Mouse (Mus musculus): ENCODE measurements around the gene Tuba1c. TPM values are rescaled to one million over a fixed set of nuclear protein-coding genes. Genes with fewer than 3 reads are reported as not detected.

Tuba1c gene
- polyA plus RNA-seq, 1 experiment from 2014 or later: 79.3 TPM

GRCm38 (mm10) chr15:99079804-99080203 is 50.1 kb downstream of the Tuba1c start:
- no peak overlapping the region for H3K4me2 ChIP-seq (replicated peaks)
- WGBS: 89% methylated on average over 3 of the region's 3 CpGs
- peaks cover 53% of the 10 kb centered on the region for H3K36me3 ChIP-seq
- H3K27me3 ChIP-seq: peaks cover 16% of the 10 kb centered on the region
- H3K27ac ChIP-seq (replicated peaks): no peak overlapping the region
- no peaks in the 10 kb centered on the region for H3K9me3 ChIP-seq
- no peak for ATAC-seq (ENCODE audit: low FRiP score, low read depth)
- H3K4me1 ChIP-seq: peaks cover 28% of the 10 kb centered on the region
- H3K4me3 ChIP-seq: no peak overlapping the region
- H3K9ac ChIP-seq (replicated peaks): no peak overlapping the region

- no peak overlapping the region for H3K9ac ChIP-seq (replicated peaks)
- H3K4me2 ChIP-seq (replicated peaks): no peak overlapping the region
- 93% methylated on average over 12 of the region's 12 CpGs for WGBS
- H3K4me1 ChIP-seq: peaks cover 11% of the 10 kb centered on the region
- H3K9me3 ChIP-seq: no peaks in the 10 kb centered on the region
- H3K4me3 ChIP-seq: no peak overlapping the region
- no peak for ATAC-seq (ENCODE audit: low FRiP score, low read depth)
- no peak overlapping the region for H3K27ac ChIP-seq (replicated peaks)
- H3K36me3 ChIP-seq: peaks cover 49% of the 10 kb centered on the region
- peaks cover 41% of the 10 kb centered on the region for H3K27me3 ChIP-seq
These were observed 52.6 kb downstream of the Tuba1c start for GRCm38 (mm10) chr15:99082322-99082721.

- H3K36me3 ChIP-seq: peaks cover 43% of the 10 kb centered on the region
- no peak overlapping the region for H3K27ac ChIP-seq (replicated peaks)
- H3K4me1 ChIP-seq: peaks cover 11% of the 10 kb centered on the region
- 96% methylated on average over 16 of the region's 16 CpGs for WGBS
- ATAC-seq (ENCODE audit: low FRiP score, low read depth): no peak
- no peak overlapping the region for H3K9ac ChIP-seq (replicated peaks)
- H3K4me2 ChIP-seq (replicated peaks): no peak overlapping the region
- peaks cover 46% of the 10 kb centered on the region for H3K27me3 ChIP-seq
- no peak overlapping the region for H3K4me3 ChIP-seq
- no peaks in the 10 kb centered on the region for H3K9me3 ChIP-seq
These were observed 53.1 kb downstream of the Tuba1c start for GRCm38 (mm10) chr15:99082840-99083239.

GRCm38 (mm10) chr15:99083258-99083657 is 53.6 kb downstream of the Tuba1c start:
- Histone ChIP-seq H3K36me3 (peaks cover 39% of the 10 kb centered on the region), H3K27me3 (peaks cover 50% of the 10 kb centered on the region), H3K9me3 (no peaks in the 10 kb centered on the region), H3K4me3 (no peak overlapping the region), H3K4me2 (replicated peaks) (no peak overlapping the region), H3K27ac (replicated peaks) (no peak overlapping the region), H3K9ac (replicated peaks) (no peak overlapping the region), H3K4me1 (peaks cover 12% of the 10 kb centered on the region)
- no peak for ATAC-seq (ENCODE audit: low FRiP score, low read depth)
- WGBS: 71% methylated on average over 9 of the region's 9 CpGs

- Histone ChIP-seq H3K9me3 (no peaks in the 10 kb centered on the region), H3K36me3 (peaks cover 34% of the 10 kb centered on the region), H3K9ac (replicated peaks) (0 out of 2 replicates have a peak overlapping the region, but pooled peaks have one; percentile 28), H3K4me1 (peaks cover 14% of the 10 kb centered on the region), H3K27me3 (peaks cover 58% of the 10 kb centered on the region), H3K4me3 (no peak overlapping the region), H3K27ac (replicated peaks) (no peak overlapping the region), H3K4me2 (replicated peaks) (peak overlapping the region; percentile 22)
- WGBS: 6% methylated on average over 11 of the region's 11 CpGs
- ATAC-seq (ENCODE audit: low FRiP score, low read depth): no peak
These were observed 54.3 kb downstream of the Tuba1c start for GRCm38 (mm10) chr15:99083867-99084557.

GRCm38 (mm10) chr15:99084618-99085017 is 54.9 kb downstream of the Tuba1c start:
- Histone ChIP-seq H3K4me1 (peaks cover 19% of the 10 kb centered on the region), H3K4me2 (replicated peaks) (peak overlapping the region; percentile 49), H3K9ac (replicated peaks) (0 out of 2 replicates have a peak overlapping the region, but pooled peaks have one; percentile 28), H3K27me3 (peaks cover 64% of the 10 kb centered on the region), H3K4me3 (no peak overlapping the region), H3K9me3 (no peaks in the 10 kb centered on the region), H3K36me3 (peaks cover 34% of the 10 kb centered on the region), H3K27ac (replicated peaks) (no peak overlapping the region)
- WGBS: 9% methylated on average over 19 of the region's 19 CpGs
- ATAC-seq (ENCODE audit: low FRiP score, low read depth): no peak

- WGBS: 67% methylated on average over 4 of the region's 4 CpGs
- Histone ChIP-seq H3K4me3 (peak overlapping the region; percentile 39), H3K9ac (replicated peaks) (0 out of 2 replicates have a peak overlapping the region, but pooled peaks have one; percentile 7), H3K27ac (replicated peaks) (no peak overlapping the region), H3K4me2 (replicated peaks) (peak overlapping the region; percentile 49), H3K9me3 (no peaks in the 10 kb centered on the region), H3K4me1 (peaks cover 28% of the 10 kb centered on the region), H3K36me3 (peaks cover 23% of the 10 kb centered on the region), H3K27me3 (peaks cover 77% of the 10 kb centered on the region)
- ATAC-seq (ENCODE audit: low FRiP score, low read depth): no peak
These were observed 56.3 kb downstream of the Tuba1c start for GRCm38 (mm10) chr15:99085997-99086396.

DNA sequence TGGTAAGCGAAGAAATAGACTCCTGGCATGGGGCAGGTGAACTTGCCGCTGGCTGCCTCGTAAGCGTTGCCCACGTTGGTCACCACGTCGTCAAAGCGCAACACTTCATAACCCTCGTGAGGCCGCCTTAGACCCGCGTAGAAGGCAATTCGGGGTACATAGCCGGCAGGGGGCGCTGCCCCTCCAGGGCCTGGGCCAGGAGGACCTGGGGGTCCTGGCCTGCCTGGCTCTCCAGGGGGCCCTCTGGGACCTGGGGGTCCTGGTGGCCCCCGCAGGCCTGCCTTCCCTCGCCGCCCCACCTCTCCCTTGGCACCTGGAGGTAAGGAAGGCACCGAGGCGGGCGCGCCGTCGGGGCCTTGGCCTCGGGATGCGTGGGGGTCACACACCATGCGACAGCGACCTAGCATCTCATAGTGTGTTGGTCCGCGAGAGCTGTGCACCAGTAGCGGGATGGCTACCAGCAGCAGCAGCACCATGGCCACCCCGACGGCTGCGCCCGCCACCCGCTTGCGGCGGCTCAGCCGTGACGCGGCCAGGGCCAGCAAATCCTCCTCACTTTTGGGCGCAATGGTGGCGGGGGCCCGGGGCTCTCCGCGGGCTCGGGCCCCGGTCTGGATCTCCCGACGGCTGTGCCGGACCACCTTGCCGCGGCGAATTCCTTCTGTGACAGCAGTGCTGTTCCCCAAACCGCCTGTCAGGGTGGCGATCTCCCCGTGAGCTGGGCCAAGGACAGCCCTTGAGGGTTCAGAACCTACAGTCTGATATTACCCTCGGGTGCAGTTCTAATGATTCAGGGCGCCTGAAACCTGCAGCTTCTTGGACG is 57.8 kb downstream of the Tuba1c start, which contains the start of gene C1ql4:
C1ql4 (minus strand) TSS at position 565 of the 823 bp plus-strand sequence.
- H3K27ac ChIP-seq (replicated peaks): peak within 1 kb of the TSS; percentile 76; the same call in 1 of the 2 replicates
- 6% methylated on average over 59 of the region's 60 CpGs for WGBS

More for the DNA sequence above, 57.8 kb downstream of the Tuba1c start, which contains the start of gene C1ql4:
- peak within 1 kb of the TSS; percentile 39 for H3K4me3 ChIP-seq
- peaks cover 28% of the 10 kb centered on the region for H3K4me1 ChIP-seq
- peaks cover 92% of the 10 kb centered on the region for H3K27me3 ChIP-seq
- peak within 1 kb of the TSS; percentile 45 for H3K9ac ChIP-seq (replicated peaks)
- peaks cover 9% of the 10 kb centered on the region for H3K36me3 ChIP-seq
- no peaks in the 10 kb centered on the region for H3K9me3 ChIP-seq
- peak within 1 kb of the TSS; percentile 49 for H3K4me2 ChIP-seq (replicated peaks)
- ATAC-seq (ENCODE audit: low FRiP score, low read depth): no peak

Small RNA genes lying within 50 kb of the gene (microRNA-seq; reads per million reads assigned to microRNA genes)
- gene Mir6960: 0.93 reads per million

Other genes with a start within 250 kb of the Tuba1c start
- 8.7 and 13.1 TPM in 2 replicates for gene Wnt1, start 240.0 kb upstream of the Tuba1c start, polyA plus RNA-seq (2016; fragmentation: Nextera tagmentation; extraction: Ambion mirVana)
- gene Ddn, start 220.4 kb upstream of the Tuba1c start, polyA plus RNA-seq (2016; fragmentation: Nextera tagmentation; extraction: Ambion mirVana): 0.61 and 1.3 TPM in 2 replicates
- gene Prkag1, start 198.4 kb upstream of the Tuba1c start, polyA plus RNA-seq (2016; fragmentation: Nextera tagmentation; extraction: Ambion mirVana): 83.1 and 85.9 TPM in 2 replicates
- gene Kmt2d, start 158.7 kb upstream of the Tuba1c start, polyA plus RNA-seq (2016; fragmentation: Nextera tagmentation; extraction: Ambion mirVana): 13.4 and 13.8 TPM in 2 replicates
- gene Rhebl1, start 135.4 kb upstream of the Tuba1c start, polyA plus RNA-seq (2016; fragmentation: Nextera tagmentation; extraction: Ambion mirVana): 20.1 and 22.9 TPM in 2 replicates
- gene Dhh, start 131.4 kb upstream of the Tuba1c start, polyA plus RNA-seq (2016; fragmentation: Nextera tagmentation; extraction: Ambion mirVana): 0.56 and 0.66 TPM in 2 replicates
- 37.1 and 40.7 TPM in 2 replicates for gene Lmbr1l, start 111.7 kb upstream of the Tuba1c start, polyA plus RNA-seq (2016; fragmentation: Nextera tagmentation; extraction: Ambion mirVana)
- gene Tuba1b, start 95.3 kb upstream of the Tuba1c start, polyA plus RNA-seq (2016; fragmentation: Nextera tagmentation; extraction: Ambion mirVana): 1,566 and 1,635 TPM in 2 replicates
- gene Gm49450, start 76.3 kb upstream of the Tuba1c start, polyA plus RNA-seq (2016; fragmentation: Nextera tagmentation; extraction: Ambion mirVana): not detected in 2 replicates
- gene Tuba1a, start 76.2 kb upstream of the Tuba1c start, polyA plus RNA-seq (2016; fragmentation: Nextera tagmentation; extraction: Ambion mirVana): 9,394 and 9,642 TPM in 2 replicates
- gene Prph, start 25.3 kb downstream of the Tuba1c start, polyA plus RNA-seq (2016; fragmentation: Nextera tagmentation; extraction: Ambion mirVana): 5.4 and 8.1 TPM in 2 replicates
- gene Troap, start 44.7 kb downstream of the Tuba1c start, polyA plus RNA-seq (2016; fragmentation: Nextera tagmentation; extraction: Ambion mirVana): 33.2 and 38.3 TPM in 2 replicates
- 18.2 and 19.9 TPM in 2 replicates for gene C1ql4, start 57.9 kb downstream of the Tuba1c start, polyA plus RNA-seq (2016; fragmentation: Nextera tagmentation; extraction: Ambion mirVana)
- gene Dnajc22, start 63.3 kb downstream of the Tuba1c start, polyA plus RNA-seq (2016; fragmentation: Nextera tagmentation; extraction: Ambion mirVana): 1.9 and 2.2 TPM in 2 replicates
- gene Spats2, start 96.0 kb downstream of the Tuba1c start, polyA plus RNA-seq (2016; fragmentation: Nextera tagmentation; extraction: Ambion mirVana): 65.3 and 73.7 TPM in 2 replicates
- gene Kcnh3, start 195.0 kb downstream of the Tuba1c start, polyA plus RNA-seq (2016; fragmentation: Nextera tagmentation; extraction: Ambion mirVana): 0.16 and 0.23 TPM in 2 replicates
- gene Mcrs1, start 222.1 kb downstream of the Tuba1c start, polyA plus RNA-seq (2016; fragmentation: Nextera tagmentation; extraction: Ambion mirVana): 196 and 202 TPM in 2 replicates

Measured in midbrain, embryonic 12.5 days (tissue).